Mouse (Mus musculus): Measurements from ENCODE around the gene Saysd1. TPM values are rescaled to one million over a fixed set of nuclear protein-coding genes. Genes with fewer than 3 reads are reported as not detected.

Gene Saysd1
- total RNA-seq, 2 experiments from 2014 or later: 2.0 to 2.2 TPM

- DNase-seq: no peak
Measured at GRCm38 (mm10) chr14:20164438-20164837, 26.1 kb upstream of the Saysd1 start.

GRCm38 (mm10) chr14:20162686-20163085 lies 24.4 kb upstream of the Saysd1 start:
- DNase-seq: no peak

- DNase-seq: no peak
Measured at GRCm38 (mm10) chr14:20158727-20159681, 20.7 kb upstream of the Saysd1 start.

GRCm38 (mm10) chr14:20157595-20157994 lies 19.3 kb upstream of the Saysd1 start:
- DNase-seq: no peak

- DNase-seq: no peak
Measured at GRCm38 (mm10) chr14:20155718-20156117, 17.4 kb upstream of the Saysd1 start.

GRCm38 (mm10) chr14:20154937-20155336 lies 16.6 kb upstream of the Saysd1 start:
- DNase-seq: no peak

- DNase-seq: no peak
Measured at GRCm38 (mm10) chr14:20154245-20154644, 15.9 kb upstream of the Saysd1 start.

GRCm38 (mm10) chr14:20149127-20150080 lies 11.1 kb upstream of the Saysd1 start:
- no peak for DNase-seq

- no peak for DNase-seq
Measured at GRCm38 (mm10) chr14:20148514-20148913, 10.2 kb upstream of the Saysd1 start.

- DNase-seq: no peak
Measured at GRCm38 (mm10) chr14:20147854-20148253, 9.5 kb upstream of the Saysd1 start.

GRCm38 (mm10) chr14:20144093-20144492 lies 5.8 kb upstream of the Saysd1 start:
- no peak for DNase-seq

GRCm38 (mm10) chr14:20134965-20135671 lies 3.2 kb downstream of the Saysd1 start:
- DNase-seq: no peak

- DNase-seq: no peak
Measured at GRCm38 (mm10) chr14:20128162-20128561, 10.2 kb downstream of the Saysd1 start.

GRCm38 (mm10) chr14:20127406-20128087 lies 10.8 kb downstream of the Saysd1 start:
- no peak for DNase-seq

- DNase-seq: no peak
Measured at GRCm38 (mm10) chr14:20120868-20121267, 17.5 kb downstream of the Saysd1 start.

- no peak for DNase-seq
Measured at GRCm38 (mm10) chr14:20120012-20120411, 18.3 kb downstream of the Saysd1 start.

- DNase-seq: no peak
Measured at GRCm38 (mm10) chr14:20116149-20116605, 22.2 kb downstream of the Saysd1 start.

- DNase-seq: no peak
Measured at GRCm38 (mm10) chr14:20114951-20115350, 23.4 kb downstream of the Saysd1 start.

- peak; percentile 94 for DNase-seq
Measured at GRCm38 (mm10) chr14:20113964-20114363, 24.4 kb downstream of the Saysd1 start.

- DNase-seq: no peak
Measured at GRCm38 (mm10) chr14:20113189-20113961, 25.0 kb downstream of the Saysd1 start.

GRCm38 (mm10) chr14:20112218-20112617 lies 26.1 kb downstream of the Saysd1 start:
- no peak for DNase-seq

Measured in gastrocnemius, postnatal 10 days (tissue).